Mouse (Mus musculus) CH12.LX (cell line): ENCODE results near the gene Smg6.

Experiments used
- CTCF ChIP-seq, 2 experiments: IDR thresholded peaks in 1 of 2; conservative IDR thresholded peaks in 1 of 2; 2 replicates each; pipeline ENCODE4 v1.5.1; 2011 to 2012; ENCODE audit warnings: low read depth in 2 of 2, low read length in 2 of 2, improper control_type of control experiment in 1 of 2, inconsistent platforms in 1 of 2, mild to moderate bottlenecking in 1 of 2, moderate library complexity in 1 of 2
- ELF1 ChIP-seq: IDR thresholded peaks from 2 replicates; pipeline ENCODE4 v1.6.1; 2014; ENCODE audit warnings: low read depth, mild to moderate bottlenecking, inconsistent platforms, low read length, improper control_type of control experiment
- EP300 ChIP-seq: IDR thresholded peaks from 2 replicates; pipeline ENCODE4 v1.6.1; 2011; ENCODE audit warnings: low read length, improper control_type of control experiment
- HCFC1 ChIP-seq: IDR thresholded peaks from 2 replicates; pipeline ENCODE4 v1.6.1; 2012; ENCODE audit warnings: low read depth, mild to moderate bottlenecking, inconsistent platforms, low read length, improper control_type of control experiment
- JUN ChIP-seq: IDR thresholded peaks from 2 replicates; pipeline ENCODE4 v1.6.1; 2011; ENCODE audit warnings: low read depth, mild to moderate bottlenecking, low read length, improper control_type of control experiment, moderate library complexity; ENCODE audit not compliant: insufficient read depth
- KAT2A ChIP-seq: IDR thresholded peaks from 2 replicates; pipeline ENCODE4 v1.6.1; 2012; ENCODE audit warnings: low read length, improper control_type of control experiment, inconsistent platforms; ENCODE audit not compliant: insufficient replicate concordance
- POLR2A ChIP-seq: IDR thresholded peaks from 2 replicates; pipeline ENCODE4 v1.6.1; 2011; ENCODE audit warnings: low read depth, mild to moderate bottlenecking, improper control_type of control experiment, low read length
- UBTF ChIP-seq: IDR thresholded peaks from 2 replicates; pipeline ENCODE4 v1.6.1; 2012; ENCODE audit warnings: low read depth, mild to moderate bottlenecking, inconsistent platforms, low read length, improper control_type of control experiment, moderate library complexity
- USF1 ChIP-seq: IDR thresholded peaks from 2 replicates; pipeline ENCODE4 v1.6.1; 2014; ENCODE audit warnings: low read depth, mild to moderate bottlenecking, inconsistent platforms, low read length, improper control_type of control experiment
- ZKSCAN1 ChIP-seq: IDR thresholded peaks from 2 replicates; pipeline ENCODE4 v1.6.1; 2012; ENCODE audit warnings: low read depth, inconsistent platforms, low read length, improper control_type of control experiment, borderline replicate concordance
- ZMIZ1 ChIP-seq: IDR thresholded peaks from 2 replicates; pipeline ENCODE4 v1.6.1; 2012; ENCODE audit warnings: low read depth, mild to moderate bottlenecking, inconsistent platforms, low read length, improper control_type of control experiment

GRCm38 (mm10) chr11:75102763-75103339, 177.2 kb downstream of the Smg6 start:
- TF ChIP-seq ZMIZ1 = no peak
- TF ChIP-seq POLR2A = no peak
- no peak for TF ChIP-seq CTCF (conservative IDR thresholded peaks at IDR 0.05 in 1 of 2, IDR thresholded peaks at IDR 0.05 in 1 of 2; ENCODE audit: low read depth in 2 of 2, low read length in 2 of 2)
- TF ChIP-seq ELF1 = no peak
- no peak for TF ChIP-seq UBTF
- TF ChIP-seq ZKSCAN1 = no peak
- no peak for TF ChIP-seq HCFC1
- no peak for TF ChIP-seq JUN
- no peak for TF ChIP-seq EP300
- TF ChIP-seq KAT2A = no peak
- no peak for TF ChIP-seq USF1
